Mouse (Mus musculus): ENCODE measurements around the gene Sall1. TPM values are rescaled to one million over a fixed set of nuclear protein-coding genes. Genes with fewer than 3 reads are reported as not detected.
A peak's percentile ranks its signal among the peaks of the same experiment; 100 is the strongest.

The Sall1 gene
- polyA plus RNA-seq, 1 experiment from 2014 or later, result 38.7 TPM

DNA sequence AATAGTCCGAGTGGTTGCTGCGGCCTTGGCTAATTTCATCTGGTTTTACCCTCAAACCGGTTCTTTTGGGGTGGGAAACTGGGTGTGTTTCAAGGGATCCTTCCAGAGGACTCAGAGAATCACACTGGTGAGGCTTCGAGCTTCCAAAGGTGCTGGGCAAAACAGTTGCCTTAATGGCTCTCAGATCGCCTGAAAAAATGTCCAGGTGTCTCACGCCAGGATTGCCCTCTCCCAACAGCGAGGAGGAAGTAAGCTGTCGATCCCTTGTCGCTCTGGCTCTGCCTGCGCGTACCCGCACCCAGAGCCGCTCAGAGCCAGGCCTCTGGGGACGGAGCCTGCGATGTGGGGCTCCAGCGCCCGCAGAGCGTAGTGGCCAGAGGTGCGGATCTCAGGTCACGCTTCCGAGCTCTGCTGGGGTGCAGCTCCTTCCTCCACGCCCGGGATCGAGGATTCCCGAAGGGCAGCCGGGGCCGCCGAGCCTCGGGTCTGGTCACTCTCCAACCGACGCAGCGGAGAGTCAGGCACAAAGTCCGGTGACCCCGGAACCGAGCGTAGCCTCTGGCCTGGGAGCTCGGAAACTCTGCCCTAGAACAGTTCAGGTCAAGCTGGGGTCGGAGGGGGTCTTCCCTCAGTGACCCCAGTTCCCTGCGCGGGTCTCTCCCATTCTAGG, 3.1 kb downstream of the Sall1 start:
- 3% methylated on average over 40 of the region's 40 CpGs for WGBS
- Histone ChIP-seq H3K27ac (ENCODE audit: low read length) (peak overlapping the region; percentile 100), H3K9me3 (ENCODE audit: low read length) (no peaks in the 10 kb centered on the region), H3K4me1 (ENCODE audit: insufficient read depth, low read length) (peaks cover 14% of the 10 kb centered on the region), H3K4me2 (replicated peaks; ENCODE audit: low read depth, low read length) (peak overlapping the region; percentile 68), H3K4me3 (ENCODE audit: low read length) (peak overlapping the region; percentile 86), H3K36me3 (ENCODE audit: insufficient read depth, low read length) (no peaks in the 10 kb centered on the region), H3K27me3 (ENCODE audit: insufficient read depth, low read length) (peaks cover 2% of the 10 kb centered on the region; the same call in 1 of the 2 replicates), H3K9ac (replicated peaks; ENCODE audit: low read length) (peak overlapping the region; percentile 99)
- ATAC-seq (ENCODE audit: low FRiP score, low TSS enrichment), result no peak

DNA sequence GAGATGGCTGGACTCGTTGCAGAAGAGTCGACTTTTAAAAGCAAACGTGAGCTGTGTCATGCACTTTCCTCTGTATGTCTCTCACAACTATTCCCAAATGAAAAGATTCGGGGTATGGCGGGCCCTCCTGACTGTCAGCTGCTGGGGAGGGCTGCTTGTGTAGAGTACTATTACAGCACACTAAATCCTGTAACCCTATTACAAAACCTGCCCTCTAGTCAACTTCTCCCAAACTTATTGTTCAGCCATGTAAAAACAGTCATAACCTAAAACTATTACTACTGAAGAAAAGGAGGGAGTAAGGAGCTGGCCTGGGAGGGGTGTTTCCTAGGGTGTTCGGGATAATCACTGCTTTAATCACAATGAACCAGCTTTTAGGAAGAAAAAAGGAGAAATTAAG, 4.1 kb downstream of the Sall1 start:
- peak overlapping the region; percentile 68 for H3K4me2 ChIP-seq (replicated peaks; ENCODE audit: low read depth, low read length)
- no peak for ATAC-seq (ENCODE audit: low FRiP score, low TSS enrichment)
- peak overlapping the region; percentile 100 for H3K27ac ChIP-seq (ENCODE audit: low read length)
- peaks cover 9% of the 10 kb centered on the region; the same call in 1 of the 2 replicates for H3K4me1 ChIP-seq (ENCODE audit: insufficient read depth, low read length)
- no peaks in the 10 kb centered on the region; the same call in 1 of the 2 replicates for H3K27me3 ChIP-seq (ENCODE audit: insufficient read depth, low read length)
- H3K9ac ChIP-seq (replicated peaks; ENCODE audit: low read length), result peak overlapping the region; percentile 99
- H3K4me3 ChIP-seq (ENCODE audit: low read length), result peak overlapping the region; percentile 86
- no peaks in the 10 kb centered on the region for H3K36me3 ChIP-seq (ENCODE audit: insufficient read depth, low read length)
- no peaks in the 10 kb centered on the region for H3K9me3 ChIP-seq (ENCODE audit: low read length)
- 9% methylated on average over 6 of the region's 6 CpGs for WGBS

DNA sequence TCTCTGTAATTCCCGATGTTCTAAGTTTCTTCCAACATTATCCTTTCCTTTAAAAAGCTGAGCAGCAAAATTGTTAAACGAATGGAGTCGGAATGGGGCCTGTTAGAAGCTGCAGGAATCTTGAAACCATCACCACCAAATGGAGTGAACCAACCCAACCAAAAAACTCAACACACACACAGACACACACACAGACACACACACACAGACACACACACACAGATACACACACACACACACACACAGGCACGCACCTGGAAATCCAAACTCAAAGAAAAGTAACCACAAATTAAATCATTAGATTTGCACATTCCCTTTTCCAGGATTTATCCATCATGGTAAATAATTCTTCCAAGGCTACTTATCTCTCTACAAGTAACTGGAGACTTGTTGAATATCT, 5.0 kb downstream of the Sall1 start:
- Histone ChIP-seq H3K9ac (replicated peaks; ENCODE audit: low read length) (peak overlapping the region; percentile 57), H3K4me2 (replicated peaks; ENCODE audit: low read depth, low read length) (peak overlapping the region; percentile 68), H3K4me1 (ENCODE audit: insufficient read depth, low read length) (peaks cover 12% of the 10 kb centered on the region), H3K27me3 (ENCODE audit: insufficient read depth, low read length) (peaks cover 4% of the 10 kb centered on the region; the same call in 1 of the 2 replicates), H3K4me3 (ENCODE audit: low read length) (peak overlapping the region; percentile 39), H3K9me3 (ENCODE audit: low read length) (no peaks in the 10 kb centered on the region), H3K36me3 (ENCODE audit: insufficient read depth, low read length) (no peaks in the 10 kb centered on the region), H3K27ac (ENCODE audit: low read length) (peak overlapping the region; percentile 58; the same call in 1 of the 2 replicates)
- ATAC-seq (ENCODE audit: low FRiP score, low TSS enrichment), result no peak
- 38% methylated on average over 4 of the region's 4 CpGs for WGBS

DNA sequence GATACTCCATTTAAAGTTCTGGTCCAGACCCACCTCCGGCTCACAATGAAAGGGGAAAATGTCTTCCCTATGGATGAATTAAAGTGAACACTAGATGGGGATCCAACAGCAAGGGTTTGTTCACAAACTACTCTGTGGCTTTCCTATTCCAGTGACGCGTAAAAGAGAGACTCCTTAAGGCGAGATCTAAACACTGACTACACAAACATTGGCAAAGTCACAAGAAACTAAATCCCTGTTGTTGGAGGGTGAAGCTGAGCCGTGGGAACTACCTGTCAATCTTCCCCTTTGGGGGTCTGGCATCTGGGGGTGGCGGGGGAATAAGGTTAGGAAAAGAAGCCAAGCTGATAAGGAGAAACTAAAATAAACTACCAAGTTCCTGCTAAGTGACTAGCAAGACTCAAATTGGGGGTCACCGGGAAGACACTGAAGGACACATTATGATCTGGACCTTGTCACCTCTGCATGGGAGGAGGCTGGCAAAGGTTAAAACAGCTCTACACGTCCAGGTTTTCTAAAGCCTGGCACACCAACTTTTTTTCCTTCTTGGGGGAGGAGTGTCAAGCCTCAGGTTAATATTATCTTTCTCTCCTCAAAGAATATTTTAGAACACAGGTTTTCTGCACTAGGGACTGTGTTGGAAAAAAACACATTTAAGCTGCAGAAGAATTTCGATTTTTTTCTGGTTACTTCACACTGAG, 6.3 kb downstream of the Sall1 start:
- Histone ChIP-seq H3K9me3 (ENCODE audit: low read length) (no peaks in the 10 kb centered on the region), H3K36me3 (ENCODE audit: insufficient read depth, low read length) (peaks cover 7% of the 10 kb centered on the region), H3K27me3 (ENCODE audit: insufficient read depth, low read length) (0 out of 2 replicates have a peak, but pooled peaks cover 4% of the 10 kb centered on the region), H3K27ac (ENCODE audit: low read length) (peak overlapping the region; percentile 81), H3K4me2 (replicated peaks; ENCODE audit: low read depth, low read length) (peak overlapping the region; percentile 50), H3K4me3 (ENCODE audit: low read length) (peak overlapping the region; percentile 44), H3K4me1 (ENCODE audit: insufficient read depth, low read length) (peaks cover 21% of the 10 kb centered on the region), H3K9ac (replicated peaks; ENCODE audit: low read length) (peak overlapping the region; percentile 53)
- no peak; the same call in 1 of the 2 replicates for ATAC-seq (ENCODE audit: low FRiP score, low TSS enrichment)
- 7% methylated on average over 9 of the region's 9 CpGs for WGBS

DNA sequence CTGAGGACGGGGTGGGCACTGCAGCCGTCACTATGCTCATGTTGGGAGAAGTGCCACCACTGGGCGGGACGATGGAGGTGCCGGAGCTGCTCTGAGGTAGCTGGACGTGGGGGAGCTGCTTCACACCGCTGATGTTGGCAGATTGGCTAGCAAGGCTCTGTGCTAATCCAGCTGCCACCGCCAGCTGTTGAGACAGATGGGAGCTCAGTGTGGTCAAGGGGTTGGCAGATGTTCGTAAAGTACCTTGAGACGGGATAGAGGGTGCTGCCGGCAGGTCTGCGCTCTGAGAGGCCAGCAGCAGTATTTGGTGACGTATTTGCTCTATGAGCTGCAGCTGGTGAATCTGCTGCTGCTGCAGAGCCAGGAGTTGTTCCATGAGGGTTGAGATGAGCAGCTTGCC, 11.6 kb downstream of the Sall1 start:
- WGBS, result 56% methylated on average over 13 of the region's 13 CpGs
- ATAC-seq (ENCODE audit: low FRiP score, low TSS enrichment), result no peak
- Histone ChIP-seq H3K4me1 (ENCODE audit: insufficient read depth, low read length) (peaks cover 50% of the 10 kb centered on the region), H3K9ac (replicated peaks; ENCODE audit: low read length) (no peak overlapping the region), H3K4me2 (replicated peaks; ENCODE audit: low read depth, low read length) (no peak overlapping the region), H3K36me3 (ENCODE audit: insufficient read depth, low read length) (peaks cover 49% of the 10 kb centered on the region), H3K27me3 (ENCODE audit: insufficient read depth, low read length) (0 out of 2 replicates have a peak, but pooled peaks cover 4% of the 10 kb centered on the region), H3K9me3 (ENCODE audit: low read length) (no peaks in the 10 kb centered on the region), H3K4me3 (ENCODE audit: low read length) (no peak overlapping the region), H3K27ac (ENCODE audit: low read length) (0 out of 2 replicates have a peak overlapping the region, but pooled peaks have one; percentile 20)

DNA sequence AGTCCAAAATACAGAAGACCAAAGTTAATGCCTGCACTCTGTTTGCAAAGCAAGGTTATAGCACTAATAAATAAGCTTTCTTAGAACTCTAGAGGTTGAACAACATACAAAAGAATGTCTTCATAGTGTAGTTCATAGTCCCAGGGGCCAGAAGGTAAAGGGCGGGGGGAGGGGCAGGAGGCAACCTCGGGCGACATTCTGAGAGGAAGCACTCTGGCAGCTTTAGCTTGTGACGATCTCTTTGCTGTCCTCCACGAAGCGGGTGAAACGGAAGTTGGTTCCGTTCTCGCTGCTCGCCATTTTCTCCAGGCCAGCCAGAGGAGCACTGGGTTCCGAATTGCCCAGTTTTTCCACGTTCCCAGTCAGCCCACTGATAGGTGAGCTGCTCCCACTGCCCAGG, 15.8 kb downstream of the Sall1 start:
- H3K36me3 ChIP-seq (ENCODE audit: insufficient read depth, low read length), result peaks cover 47% of the 10 kb centered on the region

DNA sequence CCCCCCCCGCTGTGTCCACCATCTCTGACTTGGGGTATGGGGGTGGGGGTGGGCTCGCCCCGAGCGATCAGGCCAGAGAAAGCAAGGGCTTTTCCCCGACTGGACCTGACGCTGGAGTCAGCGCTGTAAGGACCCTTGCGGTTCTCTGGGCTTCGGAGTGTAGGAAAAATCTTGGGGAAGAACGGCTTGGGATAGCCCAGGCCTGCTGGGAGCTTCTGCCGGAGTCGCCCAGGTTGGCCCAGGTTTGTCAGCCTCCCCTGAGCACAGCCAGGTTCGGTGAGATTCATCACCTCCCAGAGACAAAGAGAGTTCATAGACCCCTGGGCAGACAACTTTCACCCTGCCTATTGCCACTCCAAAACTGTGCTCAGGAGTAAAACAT, 17.8 kb downstream of the Sall1 start:
- peak; percentile 25 for ATAC-seq (ENCODE audit: low FRiP score, low TSS enrichment)
- H3K4me1 ChIP-seq (ENCODE audit: insufficient read depth, low read length), result peaks cover 52% of the 10 kb centered on the region
- peak overlapping the region; percentile 23 for H3K9ac ChIP-seq (replicated peaks; ENCODE audit: low read length)

More for the DNA sequence above, 15.8 kb downstream of the Sall1 start:
- Histone ChIP-seq H3K4me3 (ENCODE audit: low read length) (0 out of 2 replicates have a peak overlapping the region, but pooled peaks have one; percentile 0), H3K9ac (replicated peaks; ENCODE audit: low read length) (no peak overlapping the region), H3K27me3 (ENCODE audit: insufficient read depth, low read length) (peaks cover 3% of the 10 kb centered on the region), H3K27ac (ENCODE audit: low read length) (peak overlapping the region; percentile 45; the same call in 1 of the 2 replicates), H3K4me1 (ENCODE audit: insufficient read depth, low read length) (peaks cover 56% of the 10 kb centered on the region), H3K4me2 (replicated peaks; ENCODE audit: low read depth, low read length) (no peak overlapping the region), H3K9me3 (ENCODE audit: low read length) (no peaks in the 10 kb centered on the region)
- no peak for ATAC-seq (ENCODE audit: low FRiP score, low TSS enrichment)
- 45% methylated on average over 12 of the region's 12 CpGs for WGBS

DNA sequence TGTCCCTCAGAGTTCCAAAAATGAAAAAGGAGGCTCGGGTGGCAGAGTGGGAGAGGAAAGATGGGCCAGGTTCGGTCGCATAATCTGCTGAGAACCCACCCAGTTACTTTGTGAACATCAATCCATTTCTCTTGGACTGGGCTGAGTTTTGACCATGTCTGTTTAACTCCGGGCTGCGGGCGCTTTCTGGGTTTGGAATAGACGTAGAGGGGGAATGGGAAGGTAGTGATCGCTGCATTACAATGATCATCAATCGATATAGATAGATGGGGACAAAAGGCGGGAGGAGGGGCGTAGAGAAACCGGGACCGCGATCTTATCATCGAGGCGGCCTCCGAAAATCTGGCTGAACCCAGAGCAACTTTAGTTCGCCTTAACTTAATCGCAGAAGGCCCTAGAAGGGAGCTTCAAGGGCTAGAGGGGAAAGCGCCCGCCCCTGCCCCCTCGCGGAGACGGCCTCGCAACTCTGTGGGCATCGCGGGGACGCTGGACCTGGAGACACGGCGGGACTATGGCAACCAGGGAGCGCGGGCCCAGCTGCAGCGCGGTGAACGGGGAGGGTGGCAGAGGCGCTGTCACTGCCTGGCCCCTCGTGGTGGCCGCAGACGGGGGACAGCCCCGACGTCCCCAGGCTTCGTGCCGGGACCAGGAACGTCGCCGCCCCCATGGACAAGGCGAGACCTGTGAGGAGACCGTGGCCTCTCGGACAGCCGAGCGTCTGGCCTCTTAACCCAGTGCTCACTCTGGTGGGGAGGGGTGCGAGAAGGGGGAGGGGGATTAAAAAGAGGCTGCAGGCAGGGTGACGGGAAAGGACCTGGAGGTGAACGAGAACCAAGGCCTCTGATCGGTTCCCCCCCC, 18.5 kb downstream of the Sall1 start:
- Histone ChIP-seq H3K4me1 (ENCODE audit: insufficient read depth, low read length) (peaks cover 52% of the 10 kb centered on the region), H3K27me3 (ENCODE audit: insufficient read depth, low read length) (peaks cover 6% of the 10 kb centered on the region), H3K27ac (ENCODE audit: low read length) (peak overlapping the region; percentile 68)

More for the DNA sequence above, 17.8 kb downstream of the Sall1 start:
- Histone ChIP-seq H3K9me3 (ENCODE audit: low read length) (no peaks in the 10 kb centered on the region), H3K27me3 (ENCODE audit: insufficient read depth, low read length) (peaks cover 6% of the 10 kb centered on the region), H3K4me3 (ENCODE audit: low read length) (peak overlapping the region; percentile 36; the same call in 1 of the 2 replicates), H3K36me3 (ENCODE audit: insufficient read depth, low read length) (peaks cover 28% of the 10 kb centered on the region), H3K27ac (ENCODE audit: low read length) (peak overlapping the region; percentile 68; the same call in 1 of the 2 replicates), H3K4me2 (replicated peaks; ENCODE audit: low read depth, low read length) (peak overlapping the region; percentile 46)
- 26% methylated on average over 13 of the region's 13 CpGs for WGBS

DNA sequence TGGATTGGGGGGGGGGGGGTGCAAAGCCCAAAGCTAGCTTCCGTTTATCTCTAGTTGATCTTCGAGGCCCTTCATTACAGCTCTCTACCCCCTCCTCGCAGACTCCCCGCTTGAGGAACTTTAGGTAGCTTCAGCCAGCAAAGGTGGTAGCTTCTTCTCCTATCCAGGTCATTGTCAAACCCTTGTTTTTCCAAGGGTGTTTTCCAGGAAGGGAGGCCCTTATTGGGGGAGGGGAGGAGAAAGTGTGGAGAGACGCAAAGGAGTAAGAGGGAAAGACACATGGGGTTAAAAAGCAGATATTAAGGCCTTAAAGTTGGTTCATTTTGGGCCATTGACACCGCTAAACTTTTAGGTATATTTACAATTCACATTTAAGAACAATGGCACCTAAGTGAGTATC, 19.2 kb downstream of the Sall1 start:
- Histone ChIP-seq H3K4me1 (ENCODE audit: insufficient read depth, low read length) (peaks cover 46% of the 10 kb centered on the region), H3K27me3 (ENCODE audit: insufficient read depth, low read length) (peaks cover 6% of the 10 kb centered on the region)
- 22% methylated on average over 6 of the region's 6 CpGs for WGBS

More for the DNA sequence above, 18.5 kb downstream of the Sall1 start:
- Histone ChIP-seq H3K36me3 (ENCODE audit: insufficient read depth, low read length) (peaks cover 23% of the 10 kb centered on the region), H3K4me2 (replicated peaks; ENCODE audit: low read depth, low read length) (peak overlapping the region; percentile 46), H3K4me3 (ENCODE audit: low read length) (peak overlapping the region; percentile 36), H3K9me3 (ENCODE audit: low read length) (no peaks in the 10 kb centered on the region), H3K9ac (replicated peaks; ENCODE audit: low read length) (peak overlapping the region; percentile 23)
- 10% methylated on average over 55 of the region's 55 CpGs for WGBS
- peak; percentile 73 for ATAC-seq (ENCODE audit: low FRiP score, low TSS enrichment)

More for the DNA sequence above, 19.2 kb downstream of the Sall1 start:
- Histone ChIP-seq H3K36me3 (ENCODE audit: insufficient read depth, low read length) (peaks cover 16% of the 10 kb centered on the region), H3K4me2 (replicated peaks; ENCODE audit: low read depth, low read length) (no peak overlapping the region), H3K9me3 (ENCODE audit: low read length) (no peaks in the 10 kb centered on the region), H3K4me3 (ENCODE audit: low read length) (no peak overlapping the region), H3K27ac (ENCODE audit: low read length) (peak overlapping the region; percentile 69; the same call in 1 of the 2 replicates), H3K9ac (replicated peaks; ENCODE audit: low read length) (no peak overlapping the region; the same call in 1 of the 2 replicates)
- ATAC-seq (ENCODE audit: low FRiP score, low TSS enrichment), result no peak
